Mouse (Mus musculus): ENCODE measurements at regions not wholly inside any gene's neighbourhood (a gene's known extent, or its start where the extent isn't known, plus 50 kb on each side); places are given as distances from the start of the nearest gene placed in this dataset.

- no peak for ATAC-seq (replicated peaks; ENCODE audit: low FRiP score, low TSS enrichment, poor library complexity, severe bottlenecking)
Measured at GRCm38 (mm10) chr7:70692160-70692559, 325.6 kb upstream of the Nr2f2 start.

GRCm38 (mm10) chr7:70690845-70691244, 324.3 kb upstream of the Nr2f2 start:
- ATAC-seq (replicated peaks; ENCODE audit: low FRiP score, low TSS enrichment, poor library complexity, severe bottlenecking) = no peak

GRCm38 (mm10) chr7:70669065-70669464, 302.5 kb upstream of the Nr2f2 start:
- no peak for ATAC-seq (replicated peaks; ENCODE audit: low FRiP score, low TSS enrichment, poor library complexity, severe bottlenecking)

GRCm38 (mm10) chr7:70660162-70660561, 293.6 kb upstream of the Nr2f2 start:
- ATAC-seq (replicated peaks; ENCODE audit: low FRiP score, low TSS enrichment, poor library complexity, severe bottlenecking) = no peak

DNA sequence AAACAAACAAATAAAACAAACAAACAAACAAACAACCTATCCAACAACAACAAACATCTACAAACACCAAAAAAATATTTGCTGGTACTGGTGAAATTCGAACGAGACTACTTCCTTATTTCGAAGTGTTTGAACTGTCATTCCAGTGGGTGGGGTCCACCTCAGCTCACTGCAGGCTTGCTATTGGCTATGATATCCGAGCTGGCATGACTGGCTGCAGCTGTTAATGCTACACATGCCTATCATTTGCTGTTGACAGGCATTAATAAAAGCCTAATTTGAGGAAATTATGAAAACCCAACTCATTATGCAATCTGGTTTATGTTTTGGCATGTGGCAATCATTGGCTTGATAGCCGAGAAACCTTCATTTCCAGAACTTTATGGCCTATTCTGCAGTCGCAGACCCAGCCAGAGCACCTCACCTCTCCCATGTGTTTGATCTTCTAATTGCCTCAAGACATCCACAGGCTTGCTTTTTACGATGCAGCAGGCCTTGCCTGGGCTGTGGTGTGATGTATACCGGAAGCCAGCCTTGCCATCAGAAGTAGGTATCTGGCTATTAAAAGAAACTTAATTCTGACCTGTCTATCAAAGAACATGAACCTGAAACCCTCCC, 283.3 kb upstream of the Nr2f2 start:
- ATAC-seq (replicated peaks; ENCODE audit: low FRiP score, low TSS enrichment, poor library complexity, severe bottlenecking) = no peak

GRCm38 (mm10) chr7:70646801-70647200, 280.3 kb upstream of the Nr2f2 start:
- ATAC-seq (replicated peaks; ENCODE audit: low FRiP score, low TSS enrichment, poor library complexity, severe bottlenecking) = no peak

- no peak for ATAC-seq (replicated peaks; ENCODE audit: low FRiP score, low TSS enrichment, poor library complexity, severe bottlenecking)
Measured at GRCm38 (mm10) chr7:70643694-70644301, 277.3 kb upstream of the Nr2f2 start.

GRCm38 (mm10) chr7:70643055-70643454, 276.5 kb upstream of the Nr2f2 start:
- no peak for ATAC-seq (replicated peaks; ENCODE audit: low FRiP score, low TSS enrichment, poor library complexity, severe bottlenecking)

- no peak for ATAC-seq (replicated peaks; ENCODE audit: low FRiP score, low TSS enrichment, poor library complexity, severe bottlenecking)
Measured at GRCm38 (mm10) chr7:70641217-70641616, 274.7 kb upstream of the Nr2f2 start.

DNA sequence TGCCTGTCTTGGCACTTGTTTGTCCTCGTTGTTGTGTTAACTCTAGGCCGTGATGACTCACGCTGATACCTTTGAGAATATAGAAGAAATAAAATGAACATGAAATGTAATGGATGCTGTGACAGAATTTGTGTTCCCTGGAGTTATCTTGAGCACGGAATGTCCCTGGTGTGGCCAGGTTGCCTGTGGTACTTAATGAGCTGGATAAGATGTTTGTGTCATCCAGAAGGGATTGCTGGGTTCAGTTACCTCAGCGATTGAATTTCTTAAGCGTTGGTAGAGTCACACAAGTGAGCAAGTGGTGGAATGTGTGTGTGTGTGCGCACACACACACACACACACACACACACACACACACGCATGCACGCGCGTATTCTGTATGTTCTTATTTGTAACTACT, 274.0 kb upstream of the Nr2f2 start:
- no peak for ATAC-seq (replicated peaks; ENCODE audit: low FRiP score, low TSS enrichment, poor library complexity, severe bottlenecking)

GRCm38 (mm10) chr7:70638161-70638560, 271.6 kb upstream of the Nr2f2 start:
- no peak for ATAC-seq (replicated peaks; ENCODE audit: low FRiP score, low TSS enrichment, poor library complexity, severe bottlenecking)

- ATAC-seq (replicated peaks; ENCODE audit: low FRiP score, low TSS enrichment, poor library complexity, severe bottlenecking) = no peak
Measured at GRCm38 (mm10) chr7:70634016-70634415, 267.5 kb upstream of the Nr2f2 start.

- ATAC-seq (replicated peaks; ENCODE audit: low FRiP score, low TSS enrichment, poor library complexity, severe bottlenecking) = no peak
Measured at GRCm38 (mm10) chr7:70633577-70633976, 267.0 kb upstream of the Nr2f2 start.

DNA sequence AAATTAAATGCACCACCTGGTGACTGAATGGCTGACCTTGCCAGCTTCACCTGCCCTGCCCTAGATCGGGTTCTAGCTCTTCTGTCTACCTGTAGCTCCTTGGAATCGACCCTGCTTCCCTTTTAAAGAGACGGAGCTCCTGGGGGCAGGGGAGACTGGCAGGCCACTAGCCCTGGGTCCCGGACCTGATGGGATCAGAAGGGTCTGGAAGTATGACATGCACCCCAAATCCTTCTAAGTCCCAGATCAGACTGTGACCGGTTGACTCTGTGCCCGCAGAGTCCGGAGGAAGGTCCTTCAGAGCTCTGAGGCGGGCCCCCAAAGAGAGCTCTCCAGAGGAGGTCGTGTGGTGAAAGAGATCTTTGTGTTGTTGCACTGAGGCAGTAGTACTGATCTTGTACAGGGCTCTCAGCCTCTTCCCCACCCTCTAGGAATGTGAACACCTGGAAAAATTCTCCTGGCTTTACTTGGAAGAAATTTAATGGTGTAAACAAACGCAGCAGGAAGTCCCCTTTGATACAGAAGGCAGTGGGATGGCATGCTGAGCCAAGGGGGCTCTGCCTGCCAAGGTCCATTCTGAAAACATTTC, 259.2 kb upstream of the Nr2f2 start:
- no peak for ATAC-seq (replicated peaks; ENCODE audit: low FRiP score, low TSS enrichment, poor library complexity, severe bottlenecking)

DNA sequence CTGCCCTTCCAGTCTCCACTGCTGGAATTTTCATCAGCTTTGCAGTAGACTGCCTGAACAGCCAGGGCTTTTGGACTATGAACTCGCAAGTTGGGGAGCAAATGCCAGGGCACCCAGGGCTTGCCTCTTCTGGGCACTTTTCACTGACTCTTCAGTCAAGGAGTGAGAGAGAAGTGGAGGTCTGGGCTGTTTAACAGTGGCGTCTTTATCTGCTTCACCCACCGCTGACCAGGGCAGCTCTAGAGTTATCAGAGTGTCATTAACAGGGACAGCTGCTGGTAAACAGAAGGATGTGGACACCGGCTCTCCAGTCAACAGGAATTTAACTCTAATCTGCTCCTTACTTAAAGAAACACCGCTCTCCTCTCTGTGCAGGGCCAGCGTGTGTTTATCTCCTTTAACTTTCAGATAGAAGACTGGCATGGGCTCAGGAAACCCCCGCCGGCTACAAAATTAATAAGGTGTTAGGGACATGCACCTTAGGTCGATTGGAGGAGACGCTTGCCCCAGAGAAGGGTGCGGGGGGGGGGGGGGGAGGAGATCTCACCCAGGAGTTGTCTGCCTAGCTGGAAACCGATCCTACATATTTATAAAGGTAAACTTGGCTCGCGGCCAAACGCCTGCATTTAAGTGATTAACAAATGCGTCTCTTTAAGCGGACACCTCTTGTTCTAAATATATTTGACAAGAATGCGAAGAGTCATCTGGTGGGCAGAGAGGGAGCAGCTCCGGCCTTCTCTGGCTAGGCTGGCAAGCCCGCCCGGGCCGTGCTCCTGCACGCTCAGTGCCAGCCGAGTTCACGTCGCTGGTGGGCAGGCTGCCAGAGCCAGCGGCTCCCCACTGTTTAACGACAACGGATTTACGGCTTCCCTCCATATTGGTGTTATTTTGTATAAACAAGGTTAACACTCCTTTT, 258.4 kb upstream of the Nr2f2 start:
- ATAC-seq (replicated peaks; ENCODE audit: low FRiP score, low TSS enrichment, poor library complexity, severe bottlenecking) = peak; percentile 82

DNA sequence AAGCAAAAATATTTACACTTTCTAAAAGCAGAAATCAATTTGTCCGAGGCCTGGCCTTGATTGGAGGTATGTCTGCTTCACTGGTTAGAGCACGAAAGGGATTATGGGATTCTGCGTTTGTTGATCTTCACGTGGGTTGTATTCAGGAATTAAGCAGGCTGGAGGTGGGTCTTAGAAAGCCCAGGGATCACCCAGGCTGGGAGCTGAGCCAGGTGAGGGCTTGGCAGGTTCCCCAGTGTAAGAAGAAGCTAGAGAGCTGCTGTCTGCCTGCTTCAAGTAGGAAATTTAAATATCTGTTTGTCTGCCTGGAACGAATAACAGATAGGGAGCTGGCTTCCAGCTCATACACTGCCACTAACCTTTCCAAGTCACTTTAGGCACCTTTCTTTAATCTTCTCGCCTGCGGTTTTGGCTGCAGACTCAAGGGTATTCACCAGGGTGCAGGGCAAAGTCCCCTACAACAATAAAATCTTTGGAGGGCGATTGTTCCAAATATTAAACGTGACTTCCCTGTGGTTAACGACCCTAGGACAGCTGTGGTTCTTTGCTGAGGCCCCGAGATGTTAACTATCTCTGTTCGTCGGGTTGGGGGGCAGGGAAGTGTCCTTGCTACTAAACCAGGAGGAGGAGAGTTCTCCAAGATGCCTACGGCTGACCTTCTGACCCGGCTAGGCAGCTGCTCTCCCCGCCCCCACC, 257.6 kb upstream of the Nr2f2 start:
- peak; percentile 37; the same call in 1 of the 2 replicates for ATAC-seq (replicated peaks; ENCODE audit: low FRiP score, low TSS enrichment, poor library complexity, severe bottlenecking)

DNA sequence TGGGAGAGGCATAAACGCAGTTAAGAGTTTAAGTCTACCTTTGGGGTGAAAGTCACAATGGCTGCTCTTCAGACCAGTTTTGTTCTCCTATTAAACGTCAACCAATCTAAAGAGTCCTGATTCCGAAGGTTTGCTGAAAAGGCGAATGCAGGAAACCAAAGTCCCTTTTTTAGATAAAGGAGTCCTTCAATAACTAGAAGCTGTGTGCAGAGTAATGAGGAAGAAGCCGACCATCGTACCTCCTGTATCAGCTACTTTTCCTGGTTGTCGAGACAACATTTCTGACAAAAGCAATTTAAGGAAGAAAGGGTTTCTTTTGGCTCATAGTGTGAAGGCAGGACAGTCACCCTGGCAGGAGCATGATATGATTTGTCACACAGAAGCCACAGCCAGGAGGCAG, 252.9 kb upstream of the Nr2f2 start:
- ATAC-seq (replicated peaks; ENCODE audit: low FRiP score, low TSS enrichment, poor library complexity, severe bottlenecking) = no peak

DNA sequence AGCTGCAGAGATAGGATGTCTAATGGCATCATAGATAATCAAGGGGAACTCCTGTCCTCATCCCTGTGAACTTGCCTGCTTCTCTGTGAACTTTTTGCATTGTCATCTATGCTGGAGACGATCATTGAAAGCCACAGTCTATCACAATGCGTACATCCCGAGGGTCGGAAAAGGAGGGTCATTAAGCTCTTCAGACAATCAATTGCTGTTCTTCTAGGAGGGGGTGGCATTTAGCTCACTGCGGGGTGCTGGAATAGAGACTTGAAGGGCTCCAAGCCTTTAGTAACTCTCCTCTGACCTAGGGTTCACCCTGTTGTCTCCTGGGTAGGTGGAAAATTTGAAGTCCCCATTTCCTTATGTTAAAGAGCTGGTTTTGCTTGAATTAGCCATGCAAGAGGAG, 251.7 kb upstream of the Nr2f2 start:
- no peak for ATAC-seq (replicated peaks; ENCODE audit: low FRiP score, low TSS enrichment, poor library complexity, severe bottlenecking)

DNA sequence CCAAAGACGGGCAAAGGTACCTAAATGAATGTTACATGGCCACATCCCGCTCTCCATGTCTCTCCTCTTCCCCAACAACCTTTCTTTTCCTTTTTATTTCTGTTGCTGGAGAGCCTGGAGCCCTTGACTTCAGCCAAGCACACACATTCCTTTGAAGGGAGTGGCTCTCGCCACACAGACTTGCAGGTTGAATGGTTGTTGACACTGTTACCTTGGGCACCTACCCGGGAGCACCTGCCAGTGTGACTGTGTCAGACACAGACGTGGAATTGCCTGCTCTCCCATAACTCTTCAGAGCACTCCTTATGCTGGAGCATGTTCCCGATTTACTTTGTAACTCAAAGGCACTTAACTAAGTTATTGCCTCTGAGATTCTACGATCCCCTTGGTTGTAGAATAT, 240.0 kb upstream of the Nr2f2 start:
- ATAC-seq (replicated peaks; ENCODE audit: low FRiP score, low TSS enrichment, poor library complexity, severe bottlenecking) = no peak
